Mouse (Mus musculus) forebrain, embryonic 11.5 days (tissue): Measurements from ENCODE around the gene Taar6. TPM values are rescaled to one million over a fixed set of nuclear protein-coding genes. Genes with fewer than 3 reads are reported as not detected.
A peak's percentile ranks its signal among the peaks of the same experiment; 100 is the strongest.

ENCODE experiments used
- ATAC-seq: fragments of 200-750 bp; cut with Nextera tagmentation; replicated peaks from 2 replicates; pipeline ENCODE4 v1.8.0; 2017; ENCODE audit warnings: moderate TSS enrichment; ENCODE audit not compliant: low FRiP score
- DNase-seq: peaks from one replicate; pipeline ENCODE4 v3.0.0-alpha.2; 2017; ENCODE audit warnings: low spot score
- H3K27ac ChIP-seq: fragments of 300-500 bp; sonication (generic); 2 replicates; pipeline ENCODE4 v1.5.1; 2014; ENCODE audit warnings: low read depth, low read length
- H3K27me3 ChIP-seq: fragments of 300-500 bp; sonication (generic); 2 replicates; pipeline ENCODE4 v1.6.1; 2014; ENCODE audit warnings: mild to moderate bottlenecking, low read length, mixed read lengths; ENCODE audit not compliant: control insufficient read depth, insufficient read depth
- H3K36me3 ChIP-seq: fragments of 300-500 bp; sonication (generic); 2 replicates; pipeline ENCODE4 v1.6.1; 2014; ENCODE audit warnings: mild to moderate bottlenecking, low read length, moderate library complexity, mixed read lengths; ENCODE audit not compliant: control insufficient read depth, insufficient read depth
- H3K4me1 ChIP-seq: fragments of 300-500 bp; sonication (generic); replicated peaks from 2 replicates; pipeline ENCODE4 v1.6.1; 2014; ENCODE audit warnings: low read length, mixed read lengths; ENCODE audit not compliant: control insufficient read depth, insufficient read depth
- H3K4me2 ChIP-seq: fragments of 300-500 bp; sonication (generic); 2 replicates; pipeline ENCODE4 v1.6.1; 2014; ENCODE audit warnings: low read depth, mild to moderate bottlenecking, low read length, moderate library complexity, mixed read lengths; ENCODE audit not compliant: severe bottlenecking
- H3K4me3 ChIP-seq: fragments of 300-500 bp; sonication (generic); 2 replicates; pipeline ENCODE4 v1.5.1; 2014; ENCODE audit warnings: low read depth, low read length
- H3K9ac ChIP-seq: fragments of 300-500 bp; sonication (generic); 2 replicates; pipeline ENCODE4 v1.6.1; 2014; ENCODE audit warnings: low read length
- H3K9me3 ChIP-seq: fragments of 300-500 bp; sonication (generic); 2 replicates; pipeline ENCODE4 v1.6.1; 2016; ENCODE audit warnings: low read length, mixed read lengths; ENCODE audit not compliant: control insufficient read depth
- WGBS: fragments of 180-500 bp; shearing (Covaris S2); extraction: QIAGEN DNeasy Blood & Tissue Kit; methylation state at CpG from one replicate; pipeline ENCODE4 v1.1.7; 2014; 5-methylcytosine and 5-hydroxymethylcytosine counted together
- polyA plus RNA-seq: library from polyadenylated mRNA; unstranded; fragments of >200 nt; fragmentation: Nextera tagmentation; extraction: Ambion mirVana; gene quantifications from 2 replicates; pipeline ENCODE4 v1.2.1, GENCODE M21; 2014

Taar6 gene
- polyA plus RNA-seq, 1 experiment from 2014 or later: not detected

GRCm38 (mm10) chr10:23978901-23979705 lies 6.3 kb downstream of the Taar6 start:
- Histone ChIP-seq H3K9me3 (no peaks in the 10 kb centered on the region), H3K4me2 (no peak overlapping the region), H3K36me3 (no peaks in the 10 kb centered on the region), H3K4me1 (no peaks in the 10 kb centered on the region), H3K27ac (no peak overlapping the region), H3K9ac (no peak overlapping the region), H3K4me3 (no peak overlapping the region), H3K27me3 (no peaks in the 10 kb centered on the region)
- DNase-seq: peak; percentile 81
- WGBS: 43% methylated on average over 16 of the region's 16 CpGs
- ATAC-seq: peak; percentile 76

GRCm38 (mm10) chr10:23977958-23978357 lies 7.5 kb downstream of the Taar6 start:
- H3K36me3 ChIP-seq: no peaks in the 10 kb centered on the region
- no peaks in the 10 kb centered on the region for H3K9me3 ChIP-seq
- H3K27ac ChIP-seq: no peak overlapping the region
- H3K4me2 ChIP-seq: no peak overlapping the region
- DNase-seq (no peak), ATAC-seq (no peak)
- no peak overlapping the region for H3K4me3 ChIP-seq
- H3K4me1 ChIP-seq: no peaks in the 10 kb centered on the region
- H3K27me3 ChIP-seq: no peaks in the 10 kb centered on the region
- 41% methylated on average over 4 of the region's 4 CpGs for WGBS
- no peak overlapping the region for H3K9ac ChIP-seq

GRCm38 (mm10) chr10:23971256-23971655 lies 14.2 kb downstream of the Taar6 start:
- H3K4me3 ChIP-seq: no peak overlapping the region
- H3K27me3 ChIP-seq: no peaks in the 10 kb centered on the region
- 84% methylated on average over 5 of the region's 5 CpGs for WGBS
- H3K27ac ChIP-seq: no peak overlapping the region
- H3K4me1 ChIP-seq: no peaks in the 10 kb centered on the region
- no peak for DNase-seq
- H3K9me3 ChIP-seq: no peaks in the 10 kb centered on the region
- no peak overlapping the region for H3K9ac ChIP-seq
- no peaks in the 10 kb centered on the region for H3K36me3 ChIP-seq
- ATAC-seq: no peak
- H3K4me2 ChIP-seq: no peak overlapping the region

GRCm38 (mm10) chr10:23970656-23971165 lies 14.7 kb downstream of the Taar6 start, which contains the start of gene Taar5:
TSS of gene Taar5 (plus strand) at chr10:23970706.
- no peaks in the 10 kb centered on the region for H3K36me3 ChIP-seq
- H3K9me3 ChIP-seq: no peaks in the 10 kb centered on the region
- H3K27me3 ChIP-seq: no peaks in the 10 kb centered on the region
- H3K4me1 ChIP-seq: no peaks in the 10 kb centered on the region
- no peak within 1 kb of the TSS for H3K9ac ChIP-seq
- no peak within 1 kb of the TSS for H3K27ac ChIP-seq
- no peak within 1 kb of the TSS for H3K4me3 ChIP-seq
- no peak for DNase-seq
- H3K4me2 ChIP-seq: no peak within 1 kb of the TSS
- ATAC-seq: no peak
- WGBS: 92% methylated on average over 11 of the region's 11 CpGs

- no peak overlapping the region for H3K4me3 ChIP-seq
- DNase-seq: no peak
- ATAC-seq: no peak
- no peaks in the 10 kb centered on the region for H3K4me1 ChIP-seq
- H3K9me3 ChIP-seq: no peaks in the 10 kb centered on the region
- H3K27me3 ChIP-seq: no peaks in the 10 kb centered on the region
- no peak overlapping the region for H3K9ac ChIP-seq
- WGBS: 88% methylated on average over 6 of the region's 6 CpGs
- H3K36me3 ChIP-seq: no peaks in the 10 kb centered on the region
- H3K27ac ChIP-seq: no peak overlapping the region
- H3K4me2 ChIP-seq: no peak overlapping the region
Measured at GRCm38 (mm10) chr10:23964921-23965610, 20.4 kb downstream of the Taar6 start.

GRCm38 (mm10) chr10:23963444-23963843 lies 22.0 kb downstream of the Taar6 start:
- no peaks in the 10 kb centered on the region for H3K36me3 ChIP-seq
- no peaks in the 10 kb centered on the region for H3K27me3 ChIP-seq
- ATAC-seq: no peak
- H3K9ac ChIP-seq: no peak overlapping the region
- no peak overlapping the region for H3K4me2 ChIP-seq
- no peak overlapping the region for H3K27ac ChIP-seq
- no peak for DNase-seq
- H3K4me1 ChIP-seq: no peaks in the 10 kb centered on the region
- H3K9me3 ChIP-seq: no peaks in the 10 kb centered on the region
- WGBS: 73% methylated on average over 3 of the region's 3 CpGs
- H3K4me3 ChIP-seq: no peak overlapping the region

GRCm38 (mm10) chr10:23960444-23960915 lies 25.0 kb downstream of the Taar6 start, which contains the start of gene Taar4:
TSS of gene Taar4 (plus strand) at chr10:23960494.
- Histone ChIP-seq H3K27me3 (no peaks in the 10 kb centered on the region), H3K4me3 (no peak within 1 kb of the TSS), H3K9ac (no peak within 1 kb of the TSS), H3K27ac (no peak within 1 kb of the TSS), H3K4me2 (no peak within 1 kb of the TSS), H3K4me1 (no peaks in the 10 kb centered on the region), H3K9me3 (no peaks in the 10 kb centered on the region), H3K36me3 (no peaks in the 10 kb centered on the region)
- ATAC-seq (no peak), DNase-seq (no peak)
- 95% methylated on average over 13 of the region's 13 CpGs for WGBS

GRCm38 (mm10) chr10:23959071-23959470 lies 26.4 kb downstream of the Taar6 start:
- no peaks in the 10 kb centered on the region for H3K9me3 ChIP-seq
- no peaks in the 10 kb centered on the region for H3K4me1 ChIP-seq
- H3K27ac ChIP-seq: no peak overlapping the region
- no peak overlapping the region for H3K4me2 ChIP-seq
- ATAC-seq (no peak), DNase-seq (no peak)
- 75% methylated on average over 3 of the region's 3 CpGs for WGBS
- H3K9ac ChIP-seq: no peak overlapping the region
- no peaks in the 10 kb centered on the region for H3K27me3 ChIP-seq
- no peaks in the 10 kb centered on the region for H3K36me3 ChIP-seq
- no peak overlapping the region for H3K4me3 ChIP-seq
